Mouse (Mus musculus) liver, postnatal 0 days (tissue): ENCODE measurements around the gene Irf2bp2.

Experiments
- CTCF ChIP-seq: sonication (generic); IDR thresholded peaks from 2 replicates; pipeline ENCODE4 v1.5.1; 2016; ENCODE audit warnings: antibody characterized with exemption, low read depth
- EP300 ChIP-seq: IDR thresholded peaks from 2 replicates; pipeline ENCODE4 v1.6.1; 2016; ENCODE audit warnings: antibody characterized with exemption, low read depth, mild to moderate bottlenecking

GRCm38 (mm10) chr8:126596721-126597120, 2.9 kb upstream of the Irf2bp2 start:
- TF ChIP-seq EP300 (no peak), CTCF (no peak)
